Mouse (Mus musculus): Measurements from ENCODE around the gene Rpl4. TPM values are rescaled to one million over a fixed set of nuclear protein-coding genes. Genes with fewer than 3 reads are reported as not detected.
"Not testable (repeated sequence)": the region's sequence is repeated elsewhere in the genome, so short reads cannot be mapped to it uniquely, and the experiment has no call there.

Rpl4 gene
- polyA plus RNA-seq, 1 experiment from 2014 or later, result 1,344 TPM

DNA sequence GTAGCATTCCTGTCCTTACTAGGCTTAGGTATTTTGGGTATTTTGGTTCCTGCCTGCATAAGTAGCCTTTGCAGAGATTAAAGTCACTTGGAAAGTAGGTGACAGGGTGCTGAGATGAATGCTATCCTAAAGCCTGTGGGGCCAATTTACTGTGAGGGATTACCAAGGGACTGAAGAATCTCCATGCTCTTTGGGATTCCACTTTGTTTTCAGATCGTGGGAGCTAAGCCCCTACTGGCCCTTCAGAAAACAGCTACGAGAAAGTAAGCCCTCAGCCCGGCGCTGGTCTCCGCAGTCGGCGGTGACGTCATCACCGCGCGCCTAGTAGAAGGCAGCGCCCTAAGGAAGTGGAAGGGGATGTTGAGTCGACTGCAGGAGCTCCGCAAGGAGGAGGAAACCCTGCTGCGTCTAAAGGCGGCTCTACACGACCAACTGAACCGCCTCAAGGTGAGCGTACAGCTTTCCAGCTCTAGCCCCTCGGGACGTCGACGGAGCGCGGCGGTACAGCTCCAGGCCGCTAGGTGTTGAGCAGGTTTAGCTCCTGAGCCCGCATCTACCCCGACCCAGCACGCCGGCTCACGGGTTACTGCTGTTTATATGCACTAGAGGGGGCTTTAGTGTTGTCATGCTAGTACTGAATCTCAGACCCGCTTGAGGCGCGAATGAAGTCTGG is 5.9 kb downstream of the Rpl4 start, which contains the start of gene Snapc5:
TSS of gene Snapc5 (plus strand) at position 301 of the 673 bp plus-strand sequence.
- Histone ChIP-seq H3K27me3 (replicated peaks; ENCODE audit: control insufficient read depth, insufficient read depth, low read length) (no peaks in the 10 kb centered on the region), H3K9ac (ENCODE audit: low read depth, low read length) (peak within 1 kb of the TSS; percentile 64), H3K4me1 (ENCODE audit: control insufficient read depth, insufficient read depth, low read length) (peaks cover 10% of the 10 kb centered on the region; the same call in 1 of the 2 replicates), H3K4me2 (ENCODE audit: low read depth, low read length) (peak within 1 kb of the TSS; percentile 55), H3K4me3 (ENCODE audit: low read depth, low read length) (peak within 1 kb of the TSS; percentile 64), H3K27ac (replicated peaks; ENCODE audit: low read depth, low read length) (peak within 1 kb of the TSS; percentile 82), H3K9me3 (ENCODE audit: control insufficient read depth, low read length) (no peaks in the 10 kb centered on the region), H3K36me3 (ENCODE audit: control insufficient read depth, insufficient read depth, low read length) (peaks cover 69% of the 10 kb centered on the region)
- peak; percentile 96 for ATAC-seq (ENCODE audit: low read depth)
- WGBS, result under 1% methylated on average over 29 of the region's 35 CpGs
- DNase-seq (ENCODE audit: low spot score), result peak; percentile 97

- not testable (repeated sequence) for H3K4me3 ChIP-seq (ENCODE audit: low read depth, low read length); H3K27ac ChIP-seq (replicated peaks; ENCODE audit: low read depth, low read length); H3K4me1 ChIP-seq (ENCODE audit: control insufficient read depth, insufficient read depth, low read length); H3K27me3 ChIP-seq (replicated peaks; ENCODE audit: control insufficient read depth, insufficient read depth, low read length); H3K9me3 ChIP-seq (ENCODE audit: control insufficient read depth, low read length); H3K9ac ChIP-seq (ENCODE audit: low read depth, low read length); DNase-seq (ENCODE audit: low spot score); H3K4me2 ChIP-seq (ENCODE audit: low read depth, low read length); ATAC-seq (ENCODE audit: low read depth)
- peaks cover 66% of the 10 kb centered on the region for H3K36me3 ChIP-seq (ENCODE audit: control insufficient read depth, insufficient read depth, low read length)
- 89% methylated on average over 5 of the region's 5 CpGs for WGBS
Observed at GRCm38 (mm10) chr9:64183295-64183694, 10.1 kb downstream of the Rpl4 start.

DNA sequence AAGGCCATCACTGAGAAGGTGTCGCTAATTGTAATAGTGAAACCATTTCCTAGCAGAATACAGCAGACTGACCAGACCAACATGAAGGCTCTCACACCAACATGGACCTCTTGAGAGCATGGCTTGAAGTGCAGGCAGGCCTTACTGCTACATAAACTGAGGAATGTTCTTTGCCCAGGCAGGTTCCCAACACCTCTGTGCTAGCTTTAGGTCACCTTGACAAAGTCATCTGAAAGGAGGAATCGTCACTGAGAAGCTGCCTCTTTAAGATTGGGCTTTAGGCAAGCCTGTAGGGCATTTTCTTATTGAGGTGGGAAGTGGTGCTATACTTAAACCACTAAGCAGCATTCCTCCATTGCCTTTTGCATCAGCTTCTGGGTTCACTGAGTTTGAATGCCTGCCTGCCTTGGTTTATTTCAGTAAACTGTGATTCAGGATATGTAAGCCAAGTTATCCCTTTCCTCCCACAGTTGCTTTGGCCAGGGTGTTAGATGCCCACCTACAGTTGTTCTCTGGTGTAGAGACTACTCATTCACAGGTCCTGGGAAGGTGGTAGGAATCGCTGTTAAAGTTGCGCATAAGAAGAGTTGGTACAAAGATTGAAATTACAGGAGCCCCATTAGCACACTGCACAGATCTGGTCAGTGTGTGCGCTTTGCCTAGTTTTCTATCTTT is 11.1 kb downstream of the Rpl4 start:
- Histone ChIP-seq H3K4me2 (ENCODE audit: low read depth, low read length) (no peak overlapping the region), H3K27ac (replicated peaks; ENCODE audit: low read depth, low read length) (no peak overlapping the region), H3K4me1 (ENCODE audit: control insufficient read depth, insufficient read depth, low read length) (0 out of 2 replicates have a peak, but pooled peaks cover 3% of the 10 kb centered on the region), H3K9me3 (ENCODE audit: control insufficient read depth, low read length) (no peaks in the 10 kb centered on the region), H3K27me3 (replicated peaks; ENCODE audit: control insufficient read depth, insufficient read depth, low read length) (no peaks in the 10 kb centered on the region), H3K4me3 (ENCODE audit: low read depth, low read length) (no peak overlapping the region), H3K9ac (ENCODE audit: low read depth, low read length) (no peak overlapping the region), H3K36me3 (ENCODE audit: control insufficient read depth, insufficient read depth, low read length) (peaks cover 70% of the 10 kb centered on the region)
- WGBS, result 92% methylated on average over 5 of the region's 5 CpGs
- ATAC-seq (ENCODE audit: low read depth) (no peak), DNase-seq (ENCODE audit: low spot score) (no peak)

GRCm38 (mm10) chr9:64193879-64194278 is 20.7 kb downstream of the Rpl4 start:
- DNase-seq (ENCODE audit: low spot score) (no peak), ATAC-seq (ENCODE audit: low read depth) (no peak)
- no peak overlapping the region for H3K9ac ChIP-seq (ENCODE audit: low read depth, low read length)
- H3K4me2 ChIP-seq (ENCODE audit: low read depth, low read length), result no peak overlapping the region
- no peak overlapping the region for H3K27ac ChIP-seq (replicated peaks; ENCODE audit: low read depth, low read length)
- no peaks in the 10 kb centered on the region for H3K27me3 ChIP-seq (replicated peaks; ENCODE audit: control insufficient read depth, insufficient read depth, low read length)
- H3K4me1 ChIP-seq (ENCODE audit: control insufficient read depth, insufficient read depth, low read length), result no peaks in the 10 kb centered on the region
- peaks cover 55% of the 10 kb centered on the region for H3K36me3 ChIP-seq (ENCODE audit: control insufficient read depth, insufficient read depth, low read length)
- no peak overlapping the region for H3K4me3 ChIP-seq (ENCODE audit: low read depth, low read length)
- no peaks in the 10 kb centered on the region for H3K9me3 ChIP-seq (ENCODE audit: control insufficient read depth, low read length)
- 88% methylated on average over 1 of the region's 1 CpGs for WGBS

- Histone ChIP-seq H3K27me3 (replicated peaks; ENCODE audit: control insufficient read depth, insufficient read depth, low read length) (no peaks in the 10 kb centered on the region), H3K36me3 (ENCODE audit: control insufficient read depth, insufficient read depth, low read length) (peaks cover 51% of the 10 kb centered on the region), H3K4me3 (ENCODE audit: low read depth, low read length) (no peak overlapping the region), H3K4me1 (ENCODE audit: control insufficient read depth, insufficient read depth, low read length) (no peaks in the 10 kb centered on the region), H3K9ac (ENCODE audit: low read depth, low read length) (no peak overlapping the region), H3K27ac (replicated peaks; ENCODE audit: low read depth, low read length) (no peak overlapping the region), H3K9me3 (ENCODE audit: control insufficient read depth, low read length) (no peaks in the 10 kb centered on the region), H3K4me2 (ENCODE audit: low read depth, low read length) (no peak overlapping the region)
- peak; percentile 19 for DNase-seq (ENCODE audit: low spot score)
- ATAC-seq (ENCODE audit: low read depth), result no peak; the same call in 1 of the 2 replicates
- WGBS, result 63% methylated on average over 4 of the region's 4 CpGs
Observed at GRCm38 (mm10) chr9:64195554-64195953, 22.4 kb downstream of the Rpl4 start.

- H3K9me3 ChIP-seq (ENCODE audit: control insufficient read depth, low read length), result no peaks in the 10 kb centered on the region
Observed at GRCm38 (mm10) chr9:64197524-64197923, 24.3 kb downstream of the Rpl4 start.

DNA sequence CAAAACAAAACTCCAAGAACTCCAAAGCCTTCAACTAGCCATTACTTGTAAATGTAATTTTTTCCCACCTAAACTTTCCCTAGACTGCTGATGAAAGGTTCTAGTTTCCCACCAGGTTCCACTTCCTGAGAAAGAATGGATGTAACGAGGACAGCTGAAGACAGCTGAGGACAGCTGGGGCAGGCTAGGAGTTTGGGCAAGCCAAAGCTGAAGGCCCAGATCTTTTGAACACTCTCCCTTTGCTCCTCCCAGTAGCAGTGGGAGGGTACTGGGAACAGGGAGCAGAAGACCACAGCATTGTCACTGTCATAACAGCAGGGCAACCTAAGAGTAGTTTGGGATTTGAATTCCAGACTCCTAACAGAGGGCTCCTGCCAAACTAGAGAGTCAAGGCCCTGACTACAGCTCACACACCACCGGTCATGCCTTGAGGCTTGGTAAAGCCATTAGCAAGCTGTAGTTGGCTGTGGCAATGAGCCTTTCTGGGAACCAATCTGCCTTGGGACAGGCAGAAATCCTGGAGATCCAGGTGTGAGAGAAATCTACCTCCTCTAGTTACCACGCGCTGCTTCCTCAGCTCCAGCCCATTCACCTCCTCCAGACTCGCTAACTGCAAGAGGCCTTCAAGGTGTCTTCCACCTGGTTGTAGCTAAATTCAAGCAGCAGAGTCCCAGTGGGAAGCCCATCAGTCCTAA is 25.0 kb downstream of the Rpl4 start:
- ATAC-seq (ENCODE audit: low read depth), result no peak

More at GRCm38 (mm10) chr9:64197524-64197923, 24.3 kb downstream of the Rpl4 start:
- ATAC-seq (ENCODE audit: low read depth), result no peak
- H3K27ac ChIP-seq (replicated peaks; ENCODE audit: low read depth, low read length), result no peak overlapping the region
- no peaks in the 10 kb centered on the region for H3K4me1 ChIP-seq (ENCODE audit: control insufficient read depth, insufficient read depth, low read length)
- peaks cover 42% of the 10 kb centered on the region for H3K36me3 ChIP-seq (ENCODE audit: control insufficient read depth, insufficient read depth, low read length)
- DNase-seq (ENCODE audit: low spot score), result no peak
- H3K9ac ChIP-seq (ENCODE audit: low read depth, low read length), result 0 out of 2 replicates have a peak overlapping the region, but pooled peaks have one; percentile 14
- WGBS, result 83% methylated on average over 8 of the region's 8 CpGs
- no peak overlapping the region for H3K4me2 ChIP-seq (ENCODE audit: low read depth, low read length)
- no peaks in the 10 kb centered on the region for H3K27me3 ChIP-seq (replicated peaks; ENCODE audit: control insufficient read depth, insufficient read depth, low read length)
- H3K4me3 ChIP-seq (ENCODE audit: low read depth, low read length), result no peak overlapping the region

GRCm38 (mm10) chr9:64198763-64199418 is 25.7 kb downstream of the Rpl4 start:
- not testable (repeated sequence) for H3K27ac ChIP-seq (replicated peaks; ENCODE audit: low read depth, low read length); ATAC-seq (ENCODE audit: low read depth); H3K4me2 ChIP-seq (ENCODE audit: low read depth, low read length); H3K4me3 ChIP-seq (ENCODE audit: low read depth, low read length); H3K27me3 ChIP-seq (replicated peaks; ENCODE audit: control insufficient read depth, insufficient read depth, low read length); H3K4me1 ChIP-seq (ENCODE audit: control insufficient read depth, insufficient read depth, low read length); H3K9me3 ChIP-seq (ENCODE audit: control insufficient read depth, low read length); DNase-seq (ENCODE audit: low spot score); H3K9ac ChIP-seq (ENCODE audit: low read depth, low read length)
- WGBS, result 89% methylated on average over 7 of the region's 7 CpGs
- H3K36me3 ChIP-seq (ENCODE audit: control insufficient read depth, insufficient read depth, low read length), result peaks cover 43% of the 10 kb centered on the region

More for the DNA sequence above, 25.0 kb downstream of the Rpl4 start:
- Histone ChIP-seq H3K4me2 (ENCODE audit: low read depth, low read length) (no peak overlapping the region), H3K9ac (ENCODE audit: low read depth, low read length) (no peak overlapping the region), H3K9me3 (ENCODE audit: control insufficient read depth, low read length) (no peaks in the 10 kb centered on the region), H3K4me3 (ENCODE audit: low read depth, low read length) (no peak overlapping the region), H3K36me3 (ENCODE audit: control insufficient read depth, insufficient read depth, low read length) (peaks cover 42% of the 10 kb centered on the region), H3K27me3 (replicated peaks; ENCODE audit: control insufficient read depth, insufficient read depth, low read length) (no peaks in the 10 kb centered on the region), H3K27ac (replicated peaks; ENCODE audit: low read depth, low read length) (no peak overlapping the region), H3K4me1 (ENCODE audit: control insufficient read depth, insufficient read depth, low read length) (no peaks in the 10 kb centered on the region)
- DNase-seq (ENCODE audit: low spot score), result no peak
- 95% methylated on average over 4 of the region's 5 CpGs for WGBS

Measured in embryonic facial prominence, embryonic 14.5 days (tissue).